Mouse (Mus musculus): ENCODE data around the gene Batf. TPM values are rescaled to one million over a fixed set of nuclear protein-coding genes. Genes with fewer than 3 reads are reported as not detected.

The Batf gene
- polyA plus RNA-seq, 1 experiment from 2014 or later = 2.5 TPM

GRCm38 (mm10) chr12:85756455-85756854, 70.0 kb downstream of the Batf start:
- 83% methylated on average over 3 of the region's 3 CpGs for WGBS
- H3K9me3 ChIP-seq (replicated peaks; ENCODE audit: control insufficient read depth, low read length) = no peaks in the 10 kb centered on the region
- H3K4me1 ChIP-seq (ENCODE audit: control insufficient read depth, insufficient read depth, low read length) = no peaks in the 10 kb centered on the region
- H3K36me3 ChIP-seq (replicated peaks; ENCODE audit: control insufficient read depth, insufficient read depth, low read depth, low read length) = no peaks in the 10 kb centered on the region
- H3K27ac ChIP-seq (replicated peaks; ENCODE audit: low read depth, low read length) = no peak overlapping the region
- no peak overlapping the region for H3K9ac ChIP-seq (replicated peaks; ENCODE audit: low read length)
- no peak overlapping the region for H3K4me3 ChIP-seq (ENCODE audit: low read depth, low read length)
- H3K4me2 ChIP-seq (ENCODE audit: low read depth, low read length) = no peak overlapping the region
- ATAC-seq (replicated peaks; ENCODE audit: insufficient number of reproducible peaks, low FRiP score, low TSS enrichment, low read depth) = no peak
- H3K27me3 ChIP-seq (ENCODE audit: control insufficient read depth, insufficient read depth, low read length) = no peaks in the 10 kb centered on the region
- no peak for DNase-seq (ENCODE audit: low spot score)

- Histone ChIP-seq H3K27me3 (ENCODE audit: control insufficient read depth, insufficient read depth, low read length) (no peaks in the 10 kb centered on the region), H3K4me2 (ENCODE audit: low read depth, low read length) (no peak overlapping the region), H3K4me1 (ENCODE audit: control insufficient read depth, insufficient read depth, low read length) (no peaks in the 10 kb centered on the region), H3K36me3 (replicated peaks; ENCODE audit: control insufficient read depth, insufficient read depth, low read depth, low read length) (no peaks in the 10 kb centered on the region), H3K9ac (replicated peaks; ENCODE audit: low read length) (no peak overlapping the region), H3K9me3 (replicated peaks; ENCODE audit: control insufficient read depth, low read length) (no peaks in the 10 kb centered on the region), H3K4me3 (ENCODE audit: low read depth, low read length) (no peak overlapping the region), H3K27ac (replicated peaks; ENCODE audit: low read depth, low read length) (no peak overlapping the region)
- 67% methylated on average over 3 of the region's 3 CpGs for WGBS
- DNase-seq (ENCODE audit: low spot score) (no peak), ATAC-seq (replicated peaks; ENCODE audit: insufficient number of reproducible peaks, low FRiP score, low TSS enrichment, low read depth) (no peak)
These were observed 70.6 kb downstream of the Batf start for GRCm38 (mm10) chr12:85757074-85757473.

Small RNAs within 50 kb of the gene (microRNA-seq; reads per million reads assigned to microRNA genes)
- not detected for gene Gm47285 (ENCODE audit: borderline number of aligned reads)

Other genes starting within 250 kb of the Batf start
- 1.1 and 1.6 TPM in 2 replicates for gene Fos, start 212.8 kb upstream of the Batf start, polyA plus RNA-seq (2014; fragmentation: Nextera tagmentation; extraction: Ambion mirVana)
- 0.27 and 0.49 TPM in 2 replicates for gene Jdp2, start 87.6 kb upstream of the Batf start, polyA plus RNA-seq (2014; fragmentation: Nextera tagmentation; extraction: Ambion mirVana)
- gene Flvcr2, start 59.9 kb downstream of the Batf start, polyA plus RNA-seq (2014; fragmentation: Nextera tagmentation; extraction: Ambion mirVana) = 0.93 and 1.4 TPM in 2 replicates
- 115 and 125 TPM in 2 replicates for gene Erg28, start 137.9 kb downstream of the Batf start, polyA plus RNA-seq (2014; fragmentation: Nextera tagmentation; extraction: Ambion mirVana)
- gene Ttll5, start 138.0 kb downstream of the Batf start, polyA plus RNA-seq (2014; fragmentation: Nextera tagmentation; extraction: Ambion mirVana) = 14.3 and 16.4 TPM in 2 replicates

Data from embryonic facial prominence, embryonic 11.5 days (tissue).